Mouse (Mus musculus) gastrocnemius, adult 2 months (tissue): ENCODE measurements around the gene Sdhb. TPM values are rescaled to one million over a fixed set of nuclear protein-coding genes. Genes with fewer than 3 reads are reported as not detected.

Source experiments
- DNase-seq: peaks from one replicate; pipeline ENCODE4 v3.0.0; 2022
- H3K27ac ChIP-seq: fragments of 200-600 bp; 2 replicates; pipeline ENCODE4 v1.8.1; 2022; ENCODE audit warnings: mild to moderate bottlenecking
- H3K4me3 ChIP-seq: fragments of 200-600 bp; 2 replicates; pipeline ENCODE4 v1.8.1; 2022; ENCODE audit warnings: mild to moderate bottlenecking, moderate library complexity
- CTCF ChIP-seq: fragments of 200-600 bp; IDR thresholded peaks from 2 replicates; pipeline ENCODE4 v1.8.1; 2022; ENCODE audit warnings: antibody characterized with exemption, mild to moderate bottlenecking, moderate library complexity
- intact Hi-C: fragments of 180-260 bp; cut with DNase I; formaldehyde crosslinking; loops from one replicate; pipeline ENCODE4 v1.15.1; 2025
- total RNA-seq, 2 experiments: library from RNA; stranded (reverse); gene quantifications; 2 replicates each; pipeline ENCODE4 v1.2.3; 2021

Sdhb gene
- total RNA-seq, 2 experiments from 2014 or later, result 483 to 898 TPM

DNA sequence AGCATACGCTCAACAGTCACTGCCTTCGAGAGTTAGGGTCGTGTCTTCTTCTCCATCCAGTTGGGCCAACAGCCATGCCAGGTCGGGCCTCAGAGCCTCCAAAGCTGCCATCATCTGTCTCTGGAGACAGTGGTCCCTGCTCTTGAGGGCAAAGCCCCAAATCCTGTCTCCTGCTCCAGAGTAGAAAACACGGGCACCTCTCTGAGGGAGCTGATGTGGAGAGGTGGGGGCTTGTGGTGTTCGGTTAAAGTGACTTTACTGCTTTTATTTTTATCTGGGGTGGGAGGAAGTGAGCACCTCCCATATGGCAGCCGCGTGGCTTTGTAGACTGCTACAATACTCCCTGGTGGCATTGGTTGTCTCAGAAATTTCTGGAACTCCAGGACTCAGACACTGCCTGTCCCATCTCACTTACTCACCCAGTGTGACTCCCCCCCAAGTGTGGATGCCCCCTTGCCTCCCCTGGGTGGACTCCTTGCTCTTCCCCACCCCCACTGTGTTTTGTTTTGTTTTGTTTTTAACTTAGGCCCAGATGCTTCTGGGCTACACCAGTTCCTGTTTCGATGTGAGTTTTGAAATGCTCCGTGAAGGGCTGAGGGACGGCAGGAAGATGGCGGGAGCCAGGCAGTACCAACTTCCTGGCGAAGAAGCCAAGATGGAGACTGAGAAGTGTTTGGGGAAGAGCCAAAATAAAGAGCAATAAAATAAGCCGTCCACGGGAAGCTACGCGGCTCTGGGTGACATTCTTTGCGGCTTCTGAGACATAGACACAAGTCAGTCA is 9.0 kb upstream of the Sdhb start:
- Histone ChIP-seq H3K27ac (peak overlapping the region; percentile 31; the same call in 1 of the 2 replicates), H3K4me3 (no peak overlapping the region)
- intact Hi-C loops, result no loop called here
- DNase-seq, result peak; percentile 4
- TF ChIP-seq CTCF, result no peak

DNA sequence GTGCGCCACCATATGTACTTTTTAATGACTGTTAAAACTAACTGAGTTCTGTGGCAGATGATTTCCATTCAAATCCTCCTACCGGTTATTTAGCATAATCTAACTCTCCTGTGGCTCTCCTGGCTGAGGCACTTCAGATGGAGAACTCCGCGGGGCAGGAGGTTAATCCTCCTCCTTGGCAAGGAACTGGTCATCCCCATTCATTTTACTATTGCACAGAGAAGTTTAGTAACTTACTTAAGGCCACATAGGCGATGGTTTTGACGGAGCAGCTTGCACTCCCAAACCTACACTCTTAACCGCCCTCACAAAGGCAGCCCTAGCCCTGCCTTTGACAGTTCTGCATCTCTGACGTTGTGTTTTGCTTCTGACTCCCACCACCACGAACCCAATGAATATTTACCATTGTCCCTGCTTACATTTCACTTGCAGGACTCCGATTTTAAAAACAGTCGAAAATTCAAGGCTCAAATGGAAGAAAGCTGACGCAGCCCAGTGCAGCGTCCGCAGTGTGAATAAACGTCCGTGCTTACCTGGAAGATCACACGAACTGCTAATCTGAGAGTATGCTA is 3.8 kb upstream of the Sdhb start:
- DNase-seq, result no peak
- Histone ChIP-seq H3K27ac (peak overlapping the region; percentile 99), H3K4me3 (peak overlapping the region; percentile 73)
- intact Hi-C loops, result loop anchor here (2.0 to 5.0 kb wide), 4 partner anchors 28 to 195 kb away; no protein-coding TSS in a partner anchor
- TF ChIP-seq CTCF, result no peak

DNA sequence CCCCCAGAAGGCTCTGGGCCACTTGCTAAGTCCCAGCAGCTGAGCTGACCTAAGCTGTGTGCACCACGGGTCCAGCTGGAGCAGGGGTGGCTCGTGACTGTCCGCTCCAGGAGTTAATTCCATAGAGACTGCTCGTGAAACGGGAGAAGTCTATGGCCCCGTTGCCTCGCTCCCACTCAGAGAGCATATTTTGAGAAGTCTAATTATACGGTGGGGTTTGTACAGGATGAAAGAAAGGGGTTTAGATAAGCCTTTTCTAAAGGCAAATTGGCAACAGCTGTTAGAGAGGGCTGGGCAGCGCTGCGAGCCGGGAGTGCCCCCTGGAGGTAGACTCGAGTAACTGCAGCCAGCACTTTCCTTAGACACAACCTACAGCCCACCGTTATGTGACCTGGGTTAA is 3.3 kb upstream of the Sdhb start:
- peak; percentile 79 for DNase-seq
- intact Hi-C loops, result loop anchor here (2.0 to 5.0 kb wide), 5 partner anchors 29 to 195 kb away; no protein-coding TSS in a partner anchor

DNA sequence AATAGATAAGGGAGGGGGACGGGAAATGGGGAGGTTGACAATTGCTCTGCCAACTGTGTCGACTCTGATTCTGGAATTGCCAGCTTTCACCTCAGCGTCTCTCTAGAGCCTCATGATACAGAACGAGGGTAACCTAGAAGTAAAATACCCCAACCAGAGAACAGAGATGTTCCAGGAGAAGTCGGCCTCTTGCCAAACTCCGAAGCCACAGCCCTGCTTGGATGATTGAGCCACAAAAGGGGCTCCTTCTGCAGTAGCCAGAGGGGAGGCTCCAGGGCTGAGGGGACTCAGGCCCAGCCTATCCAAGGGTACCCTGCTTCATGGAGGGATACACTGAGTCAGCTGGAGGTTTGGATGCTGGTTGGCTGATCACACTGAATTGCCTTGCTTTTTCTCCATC is 2.7 kb upstream of the Sdhb start:
- H3K27ac ChIP-seq, result peak overlapping the region; percentile 99
- intact Hi-C loops, result loop anchor here (2.0 to 5.0 kb wide), 3 partner anchors 56 to 196 kb away; no protein-coding TSS in a partner anchor
- TF ChIP-seq CTCF, result no peak
- H3K4me3 ChIP-seq, result no peak overlapping the region; the same call in none of the 2 replicates
- DNase-seq, result no peak

More for the DNA sequence above, 3.3 kb upstream of the Sdhb start:
- Histone ChIP-seq H3K4me3 (peak overlapping the region; percentile 73), H3K27ac (peak overlapping the region; percentile 99)
- no peak; the same call in 1 of the 2 replicates for TF ChIP-seq CTCF

DNA sequence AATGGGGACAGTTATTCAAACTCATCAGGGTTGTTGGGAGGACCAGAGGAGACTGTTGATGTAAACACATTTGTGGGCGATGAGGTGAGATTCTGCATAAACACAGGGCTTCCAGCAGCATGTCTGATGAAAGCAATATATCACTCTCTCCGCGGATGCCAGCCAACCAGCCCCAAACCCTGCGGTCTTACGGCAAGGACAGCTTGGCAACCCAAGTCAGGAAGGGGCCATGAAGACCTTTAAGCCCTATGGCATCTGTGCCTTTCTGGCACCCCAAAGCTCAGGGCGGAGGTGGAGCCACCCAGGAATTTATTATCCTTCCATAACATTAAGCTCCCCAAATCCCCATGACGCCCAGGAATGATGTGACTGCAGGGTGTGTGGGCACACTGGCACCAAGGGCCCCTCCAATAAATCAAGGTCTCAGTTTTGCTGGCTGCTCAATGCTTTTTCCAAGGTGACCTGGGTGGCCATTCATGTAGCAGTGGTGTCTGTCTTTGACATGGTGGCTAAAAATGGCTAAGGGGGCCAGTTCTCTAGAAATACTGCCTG is 1.8 kb upstream of the Sdhb start:
- H3K4me3 ChIP-seq, result no peak overlapping the region
- peak overlapping the region; percentile 99 for H3K27ac ChIP-seq
- intact Hi-C loops, result loop anchor here (2.0 to 5.0 kb wide), 3 partner anchors 56 to 197 kb away; no protein-coding TSS in a partner anchor
- no peak for TF ChIP-seq CTCF
- DNase-seq, result peak; percentile 53

DNA sequence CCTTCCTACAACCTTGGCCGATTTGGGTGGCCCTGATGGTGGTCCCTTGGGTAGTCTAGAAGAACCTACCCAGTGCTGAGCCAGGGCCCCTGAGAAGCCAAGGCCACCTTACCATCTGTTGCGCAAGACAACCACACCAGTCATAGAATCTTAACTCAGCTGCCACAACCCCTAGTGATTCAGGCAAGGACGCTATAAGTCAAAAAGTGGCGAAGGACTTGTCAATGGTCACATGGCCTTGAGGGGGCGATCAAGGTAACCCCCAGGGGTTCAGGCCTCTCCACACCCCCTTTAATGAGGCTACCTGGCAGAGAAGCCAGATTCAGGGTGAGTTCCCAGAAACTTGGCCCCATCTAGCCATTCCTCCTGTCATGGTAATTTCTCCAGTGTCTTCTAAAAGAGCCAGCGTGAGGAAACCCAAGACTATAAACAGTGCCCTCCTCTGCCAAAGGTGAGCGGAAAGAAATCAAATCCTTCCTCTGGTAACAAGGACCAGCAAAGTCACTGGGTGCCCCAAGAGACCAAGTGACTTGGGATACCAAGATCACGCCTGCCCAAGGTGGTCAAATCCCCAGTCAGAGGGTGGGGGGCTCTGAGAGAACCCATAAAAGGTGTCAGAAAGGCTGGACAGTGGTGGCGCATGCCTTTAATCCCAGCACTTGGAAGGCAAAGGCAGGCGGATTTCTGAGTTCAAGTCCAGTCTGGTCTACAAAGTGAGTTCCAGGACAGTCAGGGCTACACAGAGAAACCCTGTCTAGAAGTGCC is 1.1 kb upstream of the Sdhb start:
- peak overlapping the region; percentile 85 for H3K4me3 ChIP-seq
- intact Hi-C loops, result loop anchor here (2.0 to 5.0 kb wide), 3 partner anchors 57 to 198 kb away; no protein-coding TSS in a partner anchor
- H3K27ac ChIP-seq, result peak overlapping the region; percentile 99
- no peak for TF ChIP-seq CTCF
- peak; percentile 48 for DNase-seq

DNA sequence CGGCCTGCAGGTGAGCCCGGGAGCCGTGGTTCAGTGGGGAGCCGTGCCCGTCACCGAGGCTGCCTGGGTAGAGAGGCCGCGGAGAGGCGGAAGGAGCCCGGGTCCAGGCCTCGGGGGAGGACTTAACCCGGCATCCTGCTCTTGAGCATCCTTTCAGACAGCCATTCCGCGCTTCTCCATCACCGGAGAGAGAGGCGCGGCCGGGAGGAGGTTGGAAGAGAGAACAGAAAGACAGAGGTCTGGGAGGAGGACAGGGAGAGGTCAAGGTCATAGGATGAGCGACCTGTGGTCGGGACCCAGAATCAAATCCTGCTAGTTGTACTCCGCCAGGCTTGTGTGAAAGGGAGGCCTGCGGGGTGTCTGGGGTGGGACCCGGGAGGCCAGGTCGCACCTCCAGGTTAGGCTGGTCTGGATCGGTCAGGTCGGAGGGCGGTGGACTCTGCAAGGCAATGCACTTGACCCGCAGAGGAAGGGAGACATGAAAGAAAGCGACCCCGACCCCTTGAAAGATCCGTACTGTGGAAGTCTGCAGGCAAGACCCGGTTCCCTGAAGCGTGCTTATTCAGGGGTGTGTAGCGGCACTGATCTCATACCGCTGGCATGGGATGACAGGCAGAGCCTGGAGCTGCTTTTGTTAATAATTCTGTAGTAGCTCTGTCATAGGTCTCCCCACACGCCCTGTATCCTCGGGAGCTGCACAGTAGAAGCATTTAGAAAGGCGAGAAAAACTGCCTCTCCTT is 634 bp downstream of the Sdhb start:
- H3K27ac ChIP-seq, result peak overlapping the region; percentile 99
- intact Hi-C loops, result no loop called here
- H3K4me3 ChIP-seq, result peak overlapping the region; percentile 85
- DNase-seq, result no peak
- TF ChIP-seq CTCF, result no peak

DNA sequence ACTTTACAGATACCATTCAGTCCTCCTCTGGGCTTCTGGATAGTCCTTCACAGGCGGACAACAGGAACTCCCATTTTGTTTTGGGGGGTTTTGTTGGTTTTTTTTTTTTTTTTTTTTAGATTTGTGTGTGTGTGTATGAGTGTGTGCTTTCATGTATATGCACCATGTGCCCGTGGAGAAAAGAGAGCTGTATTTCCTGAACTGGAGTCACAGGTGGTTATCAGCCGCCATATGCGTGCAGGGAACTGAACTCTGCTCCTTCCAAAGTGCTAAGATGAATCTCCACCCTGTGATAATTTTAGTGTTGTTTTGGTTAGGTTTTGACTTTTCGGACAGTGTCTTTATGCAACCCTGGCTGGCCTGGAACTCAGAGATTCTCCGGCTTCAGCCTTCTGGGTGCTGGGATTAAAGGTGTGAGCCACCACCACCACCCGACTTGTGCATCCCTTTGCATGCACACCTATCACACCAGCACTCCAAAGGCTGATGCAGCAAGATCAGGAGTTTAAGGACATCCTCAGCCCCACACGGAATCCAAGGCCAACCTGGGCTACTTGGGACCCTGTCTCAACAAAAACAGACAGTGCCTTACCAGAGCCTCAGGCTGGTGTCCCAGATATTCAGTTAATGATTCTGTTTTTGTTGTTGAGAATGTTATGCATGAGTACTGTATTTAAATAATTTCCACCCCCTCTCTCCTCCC is 1.4 kb downstream of the Sdhb start:
- Histone ChIP-seq H3K27ac (peak overlapping the region; percentile 99), H3K4me3 (peak overlapping the region; percentile 85)
- DNase-seq, result no peak
- intact Hi-C loops, result no loop called here
- no peak for TF ChIP-seq CTCF

DNA sequence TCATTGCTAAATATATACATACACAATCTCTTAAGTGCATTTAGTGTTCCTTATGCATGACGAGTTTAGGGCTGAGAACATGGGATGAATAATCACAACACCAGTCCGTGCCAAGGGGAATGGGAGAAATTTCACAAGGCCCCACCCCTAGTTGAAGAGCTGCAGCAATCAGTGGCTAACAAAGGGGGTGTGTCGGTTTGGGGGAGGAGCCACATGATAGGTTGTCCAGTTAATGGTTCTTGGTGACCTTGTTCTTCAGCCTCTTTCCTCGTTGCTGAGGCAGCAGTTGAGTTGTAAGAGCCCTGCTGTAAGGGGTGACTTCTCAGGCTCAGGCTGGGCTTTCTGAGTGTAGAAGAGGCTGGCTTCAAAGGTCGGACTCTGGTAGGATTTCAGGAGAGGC is 1.9 kb downstream of the Sdhb start:
- TF ChIP-seq CTCF, result no peak
- intact Hi-C loops, result no loop called here
- H3K4me3 ChIP-seq, result peak overlapping the region; percentile 85
- DNase-seq, result peak; percentile 70
- H3K27ac ChIP-seq, result peak overlapping the region; percentile 99

DNA sequence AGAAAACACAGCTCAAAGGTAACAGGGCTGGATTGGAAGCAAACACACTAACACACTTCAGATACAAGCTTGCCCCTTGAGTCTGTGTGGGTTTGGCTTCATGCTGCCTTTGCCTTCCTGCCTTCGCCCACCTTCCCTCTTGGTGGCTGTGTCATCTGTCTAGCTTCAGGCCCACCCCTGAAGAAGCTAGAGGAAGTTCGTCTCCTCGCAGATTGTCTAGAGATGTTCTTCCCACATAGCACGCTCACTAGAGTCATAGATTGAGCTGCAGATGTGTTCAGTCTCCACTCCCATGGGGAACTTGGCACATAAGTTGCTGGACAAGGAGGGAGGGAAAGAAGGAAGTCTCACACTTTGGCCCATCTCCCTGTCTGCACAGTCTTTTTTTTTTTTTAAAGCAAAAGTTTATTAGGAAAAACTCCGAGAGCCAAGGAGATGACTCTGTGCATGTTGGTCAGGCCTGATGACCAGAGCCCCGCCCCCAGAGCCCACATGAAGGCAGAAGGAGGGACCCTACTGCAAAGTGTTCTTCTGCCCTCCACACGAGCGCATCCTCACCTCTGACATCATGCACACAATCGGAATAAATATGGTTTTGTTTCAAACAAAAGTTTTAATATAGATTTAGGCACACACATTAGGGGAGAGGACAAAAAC is 3.1 kb downstream of the Sdhb start:
- Histone ChIP-seq H3K27ac (peak overlapping the region; percentile 99), H3K4me3 (peak overlapping the region; percentile 85; the same call in 1 of the 2 replicates)
- peak; percentile 44 for DNase-seq
- intact Hi-C loops, result loop anchor here (1.0 kb wide), 1 partner anchor 67 kb away; no protein-coding TSS in a partner anchor
- TF ChIP-seq CTCF, result no peak
